Mouse (Mus musculus): ENCODE data around the gene Cd180.
"Not testable (repeated sequence)": the region's sequence is repeated elsewhere in the genome, so short reads cannot be mapped to it uniquely, and the experiment has no call there.

Cd180 gene

DNA sequence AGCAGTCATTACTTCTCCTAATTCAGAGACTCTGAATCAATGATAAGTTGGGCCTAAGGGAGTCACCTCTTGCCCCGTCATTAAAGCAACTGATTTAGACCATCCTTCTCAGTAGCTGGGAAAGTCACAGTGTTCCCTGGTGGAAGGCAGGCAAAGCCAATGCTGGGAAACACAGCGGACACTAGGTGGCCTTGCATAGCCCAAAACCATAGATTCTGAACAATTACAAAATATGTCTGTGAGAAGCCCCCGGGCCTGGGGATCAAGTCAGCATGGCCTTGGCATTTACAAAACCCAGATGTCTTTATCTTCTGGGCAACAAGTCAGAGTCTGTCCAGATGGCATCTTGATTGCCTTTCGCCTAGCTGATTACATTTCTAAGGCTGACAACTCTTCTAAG lies 8.5 kb upstream of the Cd180 start:
- DNase-seq, result peak in 1 of 2 experiments; percentile 34

- DNase-seq, result no peak
Measured at GRCm38 (mm10) chr13:102688121-102688520, 5.2 kb upstream of the Cd180 start.

GRCm38 (mm10) chr13:102689201-102690090 lies 3.9 kb upstream of the Cd180 start:
- no peak for DNase-seq

- no peak for DNase-seq
Measured at GRCm38 (mm10) chr13:102690184-102690583, 3.2 kb upstream of the Cd180 start.

GRCm38 (mm10) chr13:102691408-102692150 lies 1.8 kb upstream of the Cd180 start:
- DNase-seq, result no peak

- DNase-seq, result no peak
Measured at GRCm38 (mm10) chr13:102694154-102694553, 796 bp downstream of the Cd180 start.

DNA sequence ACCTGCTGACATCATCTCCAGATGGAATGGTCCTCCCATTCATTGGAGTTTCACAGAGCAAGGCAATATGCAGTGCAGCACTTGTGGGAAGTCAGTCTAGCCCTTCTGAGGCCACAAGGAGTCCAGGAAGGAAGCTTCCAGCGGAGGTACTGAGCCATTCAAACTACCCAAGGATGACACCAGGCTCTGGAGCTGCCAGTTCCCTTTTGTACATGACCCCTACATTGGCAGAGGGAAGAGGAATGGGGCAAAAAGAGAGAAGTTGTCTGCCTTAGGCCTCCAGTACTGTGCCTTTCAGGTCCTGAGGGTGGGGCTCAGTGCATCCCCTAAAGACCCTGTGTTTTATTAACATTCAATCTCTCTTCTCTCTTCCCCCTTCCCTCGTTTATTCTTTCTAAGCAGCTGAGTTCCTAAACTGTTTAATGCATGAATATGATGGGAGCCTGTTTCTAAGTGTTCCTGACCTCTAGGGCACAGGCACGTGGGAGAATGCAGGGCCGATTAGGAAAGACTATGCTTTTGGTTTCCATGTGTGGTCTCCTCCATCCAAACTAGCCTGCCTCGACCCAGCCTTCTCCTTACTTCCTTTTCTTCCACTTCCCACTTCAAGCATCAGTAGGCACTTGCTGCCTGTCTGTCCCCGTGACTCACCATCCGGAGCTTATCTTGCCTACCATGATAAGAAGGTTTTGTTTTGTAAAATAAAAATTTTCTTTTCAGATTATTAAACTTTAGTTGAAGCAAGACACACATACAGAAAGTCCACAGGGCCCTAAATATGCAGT lies 2.0 kb downstream of the Cd180 start:
- peak in 1 of 2 experiments; percentile 27 for DNase-seq

DNA sequence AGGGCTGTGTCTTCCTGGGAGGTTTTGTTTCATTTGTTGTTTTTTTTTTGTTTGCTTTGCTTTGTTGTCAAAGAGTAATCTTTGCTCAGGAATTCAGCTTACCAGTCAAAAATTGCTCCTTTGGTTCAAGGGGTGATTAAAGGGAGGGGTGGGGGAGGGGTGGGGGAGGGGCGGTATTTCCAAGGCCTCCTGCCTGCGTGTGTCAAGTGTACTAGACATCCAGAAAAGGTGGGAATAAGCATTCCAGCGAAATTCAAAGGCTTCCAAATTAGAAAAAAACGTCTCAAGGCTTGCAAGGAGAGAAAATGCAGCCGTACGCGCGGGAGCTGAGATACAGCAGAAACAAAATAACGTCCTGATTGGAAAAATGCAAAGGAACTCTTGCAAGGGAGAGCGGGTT lies 5.0 kb downstream of the Cd180 start:
- DNase-seq, result no peak

DNA sequence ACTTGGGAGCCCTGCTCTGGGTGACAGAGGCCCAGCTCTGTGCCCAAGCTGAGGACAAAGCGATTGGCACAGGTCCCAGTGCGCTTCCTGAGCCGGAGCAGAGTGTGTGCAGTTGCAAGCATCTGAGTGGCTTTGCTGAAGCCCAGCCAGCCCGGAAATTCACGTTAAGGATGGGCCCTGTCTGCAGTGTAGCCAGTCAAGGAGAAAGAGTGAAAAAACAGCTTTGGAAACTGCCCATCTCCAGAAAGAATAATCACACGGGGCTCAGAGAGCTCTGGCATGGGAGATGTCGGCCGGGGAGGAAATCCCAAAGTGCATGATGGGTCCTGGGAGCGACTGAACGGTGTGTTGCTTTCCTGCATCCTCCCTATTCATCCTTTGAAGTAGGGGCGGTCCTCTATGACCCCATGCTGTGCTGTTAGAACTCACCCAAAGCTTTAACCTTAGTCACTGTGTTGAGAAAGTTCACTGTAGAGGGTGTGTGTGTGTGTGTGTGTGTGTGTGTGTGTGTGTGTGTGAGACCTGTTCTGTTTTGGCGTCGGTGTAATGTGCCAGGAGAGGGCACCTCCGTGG lies 5.5 kb downstream of the Cd180 start:
- peak; percentile 76 to 90 for DNase-seq

DNA sequence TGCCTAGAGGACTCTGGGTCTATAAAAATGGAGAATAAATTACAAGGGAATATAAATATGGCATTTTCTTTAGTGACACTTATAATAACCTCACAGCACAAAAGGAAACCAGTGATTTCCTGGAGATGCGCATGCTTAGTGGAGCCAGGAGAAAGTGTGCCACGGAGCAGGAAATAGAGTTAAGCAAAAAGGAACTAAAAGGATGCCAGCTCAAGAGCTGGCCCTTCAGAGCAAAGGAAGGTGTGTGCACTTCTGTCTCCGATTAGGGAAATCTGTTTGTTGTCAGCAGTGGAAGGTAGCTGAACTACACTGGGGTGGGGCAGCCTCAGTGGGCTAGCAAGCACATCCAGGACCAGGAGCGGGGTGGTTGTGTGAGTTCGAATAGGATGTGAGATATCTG lies 6.8 kb downstream of the Cd180 start:
- DNase-seq, result no peak

DNA sequence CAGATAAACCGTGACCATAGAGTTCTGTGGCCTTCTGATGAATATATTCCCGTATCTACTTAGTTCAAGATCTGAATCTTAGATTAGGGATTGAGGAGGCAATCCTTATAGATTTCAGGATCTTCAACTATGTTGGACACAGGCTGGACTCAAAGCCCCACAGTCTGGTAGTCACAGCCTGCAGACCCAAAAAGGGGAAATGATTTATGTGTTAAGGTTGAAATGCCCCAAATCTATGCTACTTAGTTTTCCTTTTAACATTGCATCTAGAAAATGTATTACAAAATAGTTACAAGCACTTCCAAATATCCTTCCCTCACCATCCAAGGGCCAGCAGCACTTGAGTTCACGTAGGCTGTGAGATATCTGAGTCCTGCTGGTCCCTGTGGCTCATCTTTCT lies 7.4 kb downstream of the Cd180 start:
- DNase-seq, result no peak

DNA sequence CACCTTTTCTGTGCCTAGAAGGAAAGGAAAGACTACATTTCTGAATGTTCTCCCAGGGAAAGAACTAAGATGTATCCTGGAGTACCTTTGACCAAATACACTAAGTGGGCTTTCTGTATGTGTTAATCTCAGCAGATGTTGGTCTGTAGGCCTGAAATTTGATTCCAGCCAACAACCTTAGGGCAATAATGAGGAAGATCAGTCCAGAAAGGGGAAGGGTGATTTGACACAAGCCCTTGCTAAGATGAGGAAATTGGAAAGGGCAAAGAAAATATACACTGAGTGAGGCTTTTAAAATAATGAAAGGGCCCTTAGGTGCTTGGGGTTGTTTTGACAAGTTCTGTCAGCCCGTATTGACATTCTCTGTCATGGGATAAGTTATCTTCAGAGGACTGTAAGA lies 23.6 kb downstream of the Cd180 start:
- no peak for DNase-seq

- no peak for DNase-seq
Measured at GRCm38 (mm10) chr13:102725416-102725815, 32.1 kb downstream of the Cd180 start.

DNA sequence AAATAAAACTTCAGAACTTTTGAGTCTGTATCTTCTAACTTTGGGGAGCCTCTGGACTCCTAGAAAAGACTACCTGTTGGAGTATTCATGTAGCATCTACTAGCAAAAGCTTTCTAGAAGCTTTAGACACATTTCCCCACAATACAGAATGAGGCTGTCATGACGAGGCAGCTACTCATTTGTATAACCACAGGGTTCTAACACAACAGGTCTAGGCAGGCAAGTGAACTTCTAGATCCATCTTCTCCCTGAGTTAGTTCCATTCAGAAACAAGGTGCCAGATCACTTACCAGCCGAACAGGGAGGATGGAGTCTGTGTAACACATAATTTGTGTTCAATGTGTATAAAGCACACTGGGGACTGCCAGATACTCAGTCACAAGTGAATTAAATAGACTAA lies 32.5 kb downstream of the Cd180 start:
- no peak for DNase-seq

GRCm38 (mm10) chr13:102726876-102727275 lies 33.5 kb downstream of the Cd180 start:
- no peak for DNase-seq

DNA sequence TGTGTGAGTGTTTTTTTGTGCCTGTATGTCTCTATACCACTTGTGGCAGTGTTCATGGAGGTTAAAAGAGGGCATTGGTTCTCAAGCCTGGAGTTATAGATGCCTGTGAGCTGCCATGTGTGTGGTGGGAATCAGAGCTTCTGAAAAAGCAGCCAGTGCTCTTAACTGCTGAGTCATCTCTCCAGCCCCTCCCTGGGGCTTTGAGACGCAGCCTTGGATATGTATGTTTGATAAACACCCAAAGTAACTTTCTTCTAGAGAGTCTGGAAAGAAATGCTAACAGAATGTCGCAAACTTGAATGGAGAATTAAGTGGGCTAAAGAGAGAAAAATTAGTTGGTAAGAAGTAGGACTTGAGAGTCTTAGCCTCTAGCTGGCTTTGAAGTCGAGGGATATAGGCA lies 34.7 kb downstream of the Cd180 start:
- no peak for DNase-seq

GRCm38 (mm10) chr13:102728951-102729350 lies 35.6 kb downstream of the Cd180 start:
- DNase-seq, result not testable (repeated sequence)

- no peak for DNase-seq
Measured at GRCm38 (mm10) chr13:102733063-102733462, 39.7 kb downstream of the Cd180 start.

- no peak for DNase-seq
Measured at GRCm38 (mm10) chr13:102737811-102738210, 44.5 kb downstream of the Cd180 start.

DNA sequence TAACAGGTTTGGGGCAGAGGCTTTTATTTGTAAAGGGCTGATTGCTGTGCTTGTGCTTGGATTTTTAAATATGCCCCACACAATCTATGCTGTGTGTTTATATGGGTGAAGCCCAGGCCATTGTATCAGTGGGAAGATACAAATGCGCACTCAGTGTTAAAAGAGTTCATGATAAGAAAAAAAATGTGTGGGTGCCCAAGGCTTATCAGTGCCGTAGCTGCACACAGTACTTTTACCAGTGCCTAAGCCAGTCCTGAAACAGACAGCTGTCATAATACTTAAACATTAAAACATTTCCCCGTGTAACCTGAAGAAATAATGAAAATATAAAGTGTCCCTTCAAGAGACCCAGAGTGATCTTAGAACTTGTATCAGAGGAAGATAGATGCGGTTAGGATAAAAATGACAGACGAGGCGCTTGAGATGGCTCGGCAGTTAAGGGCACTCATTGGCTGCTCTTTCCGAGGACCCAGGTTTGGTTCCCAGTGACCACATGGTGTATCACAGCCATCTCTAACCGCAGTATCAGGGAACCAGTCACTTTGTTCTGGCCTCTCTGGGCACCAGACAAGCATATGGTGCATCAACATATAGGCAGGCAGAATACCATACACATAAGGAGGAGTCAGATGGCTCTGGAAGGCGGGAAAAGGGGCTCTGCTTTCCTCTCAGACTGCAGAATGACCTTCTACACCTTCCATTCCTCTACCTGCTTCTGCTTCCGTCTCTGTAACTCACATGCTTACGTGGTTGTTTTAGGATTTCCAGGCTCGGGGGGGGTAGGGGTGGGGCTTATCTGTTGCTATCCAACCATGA lies 46.6 kb downstream of the Cd180 start:
- DNase-seq, result no peak

DNA sequence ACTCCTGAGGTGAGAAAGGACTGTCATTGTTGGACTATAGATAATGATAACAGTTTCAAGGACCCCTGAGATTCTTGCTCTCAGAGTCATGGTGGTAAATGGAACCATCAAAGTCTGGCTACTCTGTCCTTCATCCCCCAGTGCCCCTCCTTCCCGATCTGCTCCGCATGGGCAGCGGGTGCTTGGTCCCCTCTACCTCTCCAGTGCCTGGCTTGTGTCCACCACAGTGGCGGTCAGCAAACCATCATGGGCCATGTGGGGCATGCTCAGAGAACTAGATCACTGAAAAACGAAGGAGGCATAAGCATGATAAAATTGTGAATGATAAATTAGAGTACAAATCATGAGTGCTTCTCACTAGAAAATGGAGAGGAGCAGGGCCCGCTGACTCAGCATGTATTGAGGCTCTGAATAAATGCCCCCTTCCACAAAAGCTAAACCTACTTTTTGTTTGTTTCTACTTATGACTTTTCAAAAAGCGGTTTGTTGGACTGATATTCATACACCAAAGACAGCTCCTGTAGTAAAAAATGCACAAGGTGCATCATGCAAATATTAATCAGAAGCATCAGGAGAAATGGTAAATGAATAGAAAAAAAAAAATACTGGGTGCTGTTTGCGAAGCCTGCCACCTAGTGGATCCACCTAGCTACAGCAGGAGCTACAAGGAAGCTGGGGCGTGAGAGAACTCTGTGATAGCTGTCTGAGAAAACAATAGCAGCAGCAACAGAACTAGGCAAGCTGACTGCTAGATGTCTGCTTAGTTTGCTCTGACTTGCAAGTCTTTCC lies 51.3 kb downstream of the Cd180 start:
- peak; percentile 49 to 74 for DNase-seq
